Mouse (Mus musculus) ovary, postnatal 10 days (tissue): ENCODE results near the gene Tbc1d22a.
"Not testable (repeated sequence)": the region's sequence is repeated elsewhere in the genome, so short reads cannot be mapped to it uniquely, and the experiment has no call there.

ENCODE experiments used
- DNase-seq: peaks from one replicate; pipeline ENCODE4 v3.0.0; 2022; ENCODE audit warnings: low spot score

Tbc1d22a gene

GRCm38 (mm10) chr15:86181321-86181720, 32.9 kb upstream of the Tbc1d22a start:
- DNase-seq = not testable (repeated sequence)

- DNase-seq = no peak
Measured at GRCm38 (mm10) chr15:86181941-86182439, 32.3 kb upstream of the Tbc1d22a start.

- DNase-seq = no peak
Measured at GRCm38 (mm10) chr15:86182646-86183045, 31.6 kb upstream of the Tbc1d22a start.

- DNase-seq = no peak
Measured at GRCm38 (mm10) chr15:86183484-86183883, 30.8 kb upstream of the Tbc1d22a start.

- DNase-seq = no peak
Measured at GRCm38 (mm10) chr15:86184071-86184470, 30.2 kb upstream of the Tbc1d22a start.

- DNase-seq = no peak
Measured at GRCm38 (mm10) chr15:86184851-86185688, 29.2 kb upstream of the Tbc1d22a start.

GRCm38 (mm10) chr15:86185689-86186569, 28.3 kb upstream of the Tbc1d22a start, which contains the start of gene Cerk:
Gene Cerk (minus strand): TSS chr15:86186141.
- peak; percentile 50 for DNase-seq

- DNase-seq = no peak
Measured at GRCm38 (mm10) chr15:86186686-86187085, 27.6 kb upstream of the Tbc1d22a start.

- DNase-seq = no peak
Measured at GRCm38 (mm10) chr15:86188186-86188585, 26.1 kb upstream of the Tbc1d22a start.

- no peak for DNase-seq
Measured at GRCm38 (mm10) chr15:86188746-86189470, 25.4 kb upstream of the Tbc1d22a start.

- no peak for DNase-seq
Measured at GRCm38 (mm10) chr15:86190387-86190786, 23.9 kb upstream of the Tbc1d22a start.

- no peak for DNase-seq
Measured at GRCm38 (mm10) chr15:86191505-86191904, 22.8 kb upstream of the Tbc1d22a start.

GRCm38 (mm10) chr15:86191933-86192332, 22.3 kb upstream of the Tbc1d22a start:
- DNase-seq = no peak

GRCm38 (mm10) chr15:86194676-86195453, 19.4 kb upstream of the Tbc1d22a start:
- DNase-seq = not testable (repeated sequence)

GRCm38 (mm10) chr15:86199052-86199451, 15.2 kb upstream of the Tbc1d22a start:
- no peak for DNase-seq

- no peak for DNase-seq
Measured at GRCm38 (mm10) chr15:86199482-86199881, 14.8 kb upstream of the Tbc1d22a start.

GRCm38 (mm10) chr15:86200169-86200568, 14.1 kb upstream of the Tbc1d22a start:
- DNase-seq = no peak

- no peak for DNase-seq
Measured at GRCm38 (mm10) chr15:86201095-86201494, 13.2 kb upstream of the Tbc1d22a start.

- no peak for DNase-seq
Measured at GRCm38 (mm10) chr15:86201696-86202330, 12.4 kb upstream of the Tbc1d22a start.

GRCm38 (mm10) chr15:86202640-86203039, 11.6 kb upstream of the Tbc1d22a start:
- no peak for DNase-seq
